In the genomic region with DNA sequence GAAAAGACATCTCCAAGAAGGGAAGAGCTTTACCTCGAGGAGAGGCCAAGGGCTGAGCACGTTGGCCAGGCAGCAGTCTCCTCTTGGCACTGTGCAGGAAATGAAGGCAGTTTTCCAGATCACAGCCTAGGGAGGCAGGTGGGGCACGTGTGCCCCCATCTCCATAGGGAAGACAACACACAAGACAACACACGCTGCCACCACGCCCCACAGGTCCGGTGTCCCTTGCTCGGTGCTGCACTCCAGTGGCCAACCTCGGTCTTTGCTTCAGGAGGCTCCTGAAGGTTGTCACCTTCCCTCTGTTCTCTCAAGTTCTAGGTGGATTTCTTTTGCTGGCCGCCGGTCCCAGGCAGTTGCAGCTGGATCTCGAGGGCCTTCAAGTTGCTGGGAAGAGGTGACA, we compare ENCODE assay signal across 7 mouse cellular contexts. TPM values are rescaled to one million over a fixed set of nuclear protein-coding genes. Genes with fewer than 3 reads are reported as not detected.
DNase-seq lines count a peak whose midpoint lies in the region; ATAC-seq and TF ChIP-seq lines count a peak whose summit lies in the region.

A gene (minus strand): TSS at position 165 of the 400 bp plus-strand sequence.

- H3K4me1 ChIP-seq in thymus, adult 2 months (replicated peaks; ENCODE audit: control insufficient read depth, insufficient read depth, low read length) = no peaks in the 10 kb centered on the region; the same call in 1 of the 2 replicates
- H3K4me1 ChIP-seq in heart, embryonic 10.5 days = peaks cover 7% of the 10 kb centered on the region
- 0 out of 2 replicates have a peak, but pooled peaks cover 3% of the 10 kb centered on the region for H3K4me1 ChIP-seq in kidney, embryonic 14.5 days (ENCODE audit: control insufficient read depth, insufficient read depth, low read length)
- 0 out of 2 replicates have a peak, but pooled peaks cover 7% of the 10 kb centered on the region for H3K4me1 ChIP-seq in stomach, embryonic 14.5 days (ENCODE audit: control insufficient read depth, insufficient read depth, low read length)

- no peaks in the 10 kb centered on the region for H3K36me3 ChIP-seq in thymus, adult 2 months (ENCODE audit: control insufficient read depth, insufficient read depth, low read length)
- H3K36me3 ChIP-seq in heart, embryonic 10.5 days = no peaks in the 10 kb centered on the region
- H3K36me3 ChIP-seq in kidney, embryonic 14.5 days (ENCODE audit: control insufficient read depth, insufficient read depth, low read length) = no peaks in the 10 kb centered on the region
- no peaks in the 10 kb centered on the region for H3K36me3 ChIP-seq in stomach, embryonic 14.5 days (ENCODE audit: control insufficient read depth, insufficient read depth, low read length)

- no peaks in the 10 kb centered on the region for H3K9me3 ChIP-seq in heart, embryonic 10.5 days
- no peaks in the 10 kb centered on the region for H3K9me3 ChIP-seq in kidney, embryonic 14.5 days (ENCODE audit: control insufficient read depth, low read length)
- no peaks in the 10 kb centered on the region for H3K9me3 ChIP-seq in stomach, embryonic 14.5 days (ENCODE audit: control insufficient read depth, low read depth, low read length)

- peak; percentile 40 for DNase-seq in thymus, adult 2 months
- DNase-seq in thymus, adult 18-20 months = no peak
- peak; percentile 46 for DNase-seq in brain, embryonic 14.5 days (ENCODE audit: low read depth)
- peak; percentile 84 for DNase-seq in heart, embryonic 10.5 days (ENCODE audit: low spot score)
- peak; percentile 29 to 43 for DNase-seq in lung, postnatal 4 days

- no peak within 1 kb of the TSS for H3K9ac ChIP-seq in kidney, embryonic 14.5 days (ENCODE audit: low read depth, low read length)
- no peak within 1 kb of the TSS for H3K9ac ChIP-seq in stomach, embryonic 14.5 days (replicated peaks; ENCODE audit: low read depth, low read length)

- H3K27ac ChIP-seq in thymus, adult 2 months (ENCODE audit: control insufficient read depth, insufficient read depth, low read length) = no peak within 1 kb of the TSS
- H3K27ac ChIP-seq in heart, embryonic 10.5 days = no peak within 1 kb of the TSS
- no peak within 1 kb of the TSS for H3K27ac ChIP-seq in kidney, embryonic 14.5 days (ENCODE audit: low read depth, low read length)
- no peak within 1 kb of the TSS for H3K27ac ChIP-seq in stomach, embryonic 14.5 days (ENCODE audit: low read length)

- H3K4me3 ChIP-seq in thymus, adult 2 months (ENCODE audit: control insufficient read depth, insufficient read depth, low read length) = no peak within 1 kb of the TSS
- peak within 1 kb of the TSS; percentile 27; the same call in 1 of the 2 replicates for H3K4me3 ChIP-seq in heart, embryonic 10.5 days
- no peak within 1 kb of the TSS for H3K4me3 ChIP-seq in kidney, embryonic 14.5 days (ENCODE audit: low read length)
- no peak within 1 kb of the TSS for H3K4me3 ChIP-seq in stomach, embryonic 14.5 days (ENCODE audit: low read depth, low read length)

- peak; percentile 84 for ATAC-seq in kidney, embryonic 14.5 days (ENCODE audit: low FRiP score, low TSS enrichment)
- ATAC-seq in stomach, embryonic 14.5 days (ENCODE audit: insufficient number of reproducible peaks, insufficient read depth, low FRiP score, low read depth) = peak; percentile 29; the same call in 1 of the 2 replicates

- WGBS in thymus, adult 2 months = 9% methylated on average over 11 of the region's 11 CpGs
- 14% methylated on average over 11 of the region's 11 CpGs for WGBS in heart, embryonic 10.5 days
- WGBS in kidney, embryonic 14.5 days = 9% methylated on average over 11 of the region's 11 CpGs
- WGBS in stomach, embryonic 14.5 days = 8% methylated on average over 11 of the region's 11 CpGs

- TF ChIP-seq POLR2A in thymus, adult 2 months (IDR thresholded peaks at IDR 0.05; ENCODE audit: control insufficient read depth, extremely low read depth, insufficient read depth, low read length, poor library complexity) = no peak
- TF ChIP-seq POLR2A in brain, embryonic 14.5 days (IDR thresholded peaks at IDR 0.05; ENCODE audit: borderline replicate concordance, extremely low read depth, insufficient read depth, insufficient read length, poor library complexity, severe bottlenecking) = no peak

- H3K27me3 ChIP-seq in thymus, adult 2 months (ENCODE audit: control insufficient read depth, insufficient read depth, low read length) = no peaks in the 10 kb centered on the region
- no peaks in the 10 kb centered on the region for H3K27me3 ChIP-seq in heart, embryonic 10.5 days (ENCODE audit: insufficient read depth, poor library complexity, severe bottlenecking)
- no peaks in the 10 kb centered on the region for H3K27me3 ChIP-seq in kidney, embryonic 14.5 days (ENCODE audit: control insufficient read depth, insufficient read depth, low read length)
- H3K27me3 ChIP-seq in stomach, embryonic 14.5 days (ENCODE audit: control insufficient read depth, insufficient read depth, low read length) = no peaks in the 10 kb centered on the region

- no peak within 1 kb of the TSS; the same call in 1 of the 2 replicates for H3K4me2 ChIP-seq in kidney, embryonic 14.5 days (replicated peaks; ENCODE audit: low read depth, low read length)
- no peak within 1 kb of the TSS; the same call in 1 of the 2 replicates for H3K4me2 ChIP-seq in stomach, embryonic 14.5 days (replicated peaks; ENCODE audit: low read depth, low read length)

- peak; percentile 82; the same call in 1 of the 2 replicates for TF ChIP-seq CTCF in thymus, adult 2 months (IDR thresholded peaks at IDR 0.05; ENCODE audit: borderline replicate concordance, control insufficient read depth, extremely low read depth, insufficient read depth, low read length, poor library complexity)
- TF ChIP-seq CTCF in brain, embryonic 14.5 days (IDR thresholded peaks at IDR 0.05; ENCODE audit: borderline replicate concordance, extremely low read depth, insufficient read depth, insufficient read length) = peak; percentile 74

RNA-seq across cellular contexts. Expression of the gene that starts here (rescaled TPM):
- 0.22 and 0.41 TPM in 2 replicates for polyA plus RNA-seq in thymus, adult 2 months (2012; rRNA removed)
- polyA plus RNA-seq in brain, embryonic 14.5 days (2012; rRNA removed) = 0.05 TPM in 2 replicates
- 0.21 and 0.34 TPM in 2 replicates for polyA plus RNA-seq in heart, embryonic 10.5 days (2016; fragmentation: Nextera tagmentation; extraction: Ambion mirVana)
- polyA plus RNA-seq in kidney, embryonic 14.5 days (2014; fragmentation: Nextera tagmentation; extraction: Ambion mirVana) = 0.14 and 0.69 TPM in 2 replicates
- polyA plus RNA-seq in stomach, embryonic 14.5 days (2014; fragmentation: Nextera tagmentation; extraction: Ambion mirVana) = 0.26 TPM in 1 of 2 replicates, not detected in the other

Comparison
In these comparisons a context has a peak if more than half of its experiments do, and no peak if none do; other contexts are left out.
1. Peak in DNase-seq in thymus, adult 2 months; RNA of the gene not detected or under 1 TPM.
2. Peak in DNase-seq in brain, embryonic 14.5 days; RNA of the gene not detected or under 1 TPM.
3. Peak in DNase-seq and H3K4me3 ChIP-seq in heart, embryonic 10.5 days; RNA of the gene not detected or under 1 TPM.
4. Peak in ATAC-seq in kidney, embryonic 14.5 days; RNA of the gene not detected or under 1 TPM.
5. Peak in ATAC-seq in stomach, embryonic 14.5 days; RNA of the gene not detected or under 1 TPM.
6. DNase-seq: peak in lung, postnatal 4 days (2 of 2); none in thymus, adult 18-20 months (0 of 2).